Mouse (Mus musculus): ENCODE data around the gene Cacng3.

GRCm38 (mm10) chr7:122764506-122764905, 94.2 kb downstream of the Cacng3 start:
- TF ChIP-seq CTCF (IDR thresholded peaks at IDR 0.05; ENCODE audit: control insufficient read depth, insufficient read depth, low read length) (no peak), POLR2A (IDR thresholded peaks at IDR 0.05; ENCODE audit: borderline replicate concordance, control insufficient read depth, low read depth, low read length) (no peak)
